Mouse (Mus musculus) testis, adult 2 months (tissue): ENCODE measurements around the gene Fam189a1.

Source experiments
- CTCF ChIP-seq: fragments of 200-500 bp; IDR thresholded peaks from 2 replicates; pipeline ENCODE4 v1.5.1; 2012; ENCODE audit warnings: low read depth, mild to moderate bottlenecking, inconsistent platforms, low read length, moderate library complexity; ENCODE audit not compliant: control insufficient read depth, insufficient read depth, insufficient replicate concordance
- POLR2A ChIP-seq: fragments of 200-500 bp; IDR thresholded peaks from 2 replicates; pipeline ENCODE4 v1.6.1; 2012; ENCODE audit warnings: low read depth, mild to moderate bottlenecking, inconsistent platforms, low read length, moderate library complexity; ENCODE audit not compliant: control insufficient read depth

- TF ChIP-seq CTCF (no peak), POLR2A (no peak)
Observed at GRCm38 (mm10) chr7:64839281-64839680, 317.1 kb downstream of the Fam189a1 start.
